Mouse (Mus musculus) testis, postnatal 10 days (tissue): ENCODE data around the gene Acvrl1.

ENCODE experiments used
- DNase-seq: peaks from one replicate; pipeline ENCODE4 v3.0.0; 2021; ENCODE audit warnings: low spot score

The Acvrl1 gene

DNA sequence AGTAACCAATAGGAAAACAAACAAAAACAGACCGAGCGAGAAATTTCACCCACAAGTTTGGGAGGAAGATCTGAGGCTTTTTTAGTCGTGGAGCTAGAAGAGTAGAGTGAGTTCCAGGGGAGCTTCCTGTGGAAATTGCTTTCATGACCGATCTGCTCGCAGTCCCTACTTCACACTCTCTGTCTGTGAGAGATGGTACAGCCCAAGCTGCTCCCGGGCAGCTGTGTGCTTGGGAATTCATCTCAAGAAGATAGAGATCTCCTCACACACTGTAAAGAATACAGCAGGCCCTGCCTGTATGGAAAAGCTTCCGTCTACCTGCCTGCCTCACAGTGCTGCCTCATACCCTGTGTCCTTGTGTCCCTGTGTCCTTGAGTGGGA lies 63.9 kb downstream of the Acvrl1 start:
- DNase-seq: no peak

DNA sequence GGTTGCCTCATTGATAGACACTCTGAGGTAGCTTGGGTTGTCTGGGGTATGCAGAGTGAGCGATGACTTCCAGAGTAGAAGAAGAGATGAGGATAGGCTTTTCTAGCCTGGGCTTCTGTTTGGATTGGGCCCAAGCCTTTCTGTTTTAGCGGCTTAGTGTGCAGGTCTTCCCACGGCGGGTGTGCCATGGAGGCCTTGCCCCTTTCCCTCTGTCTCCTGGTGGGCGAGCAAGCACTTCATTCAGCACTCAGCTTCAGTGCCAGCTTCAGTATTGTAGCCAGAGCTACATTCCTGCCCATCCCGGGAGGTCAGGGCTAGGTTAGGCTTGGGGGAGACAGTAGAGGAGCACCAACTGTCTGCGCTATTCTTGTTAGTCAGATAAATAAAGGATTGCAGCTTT lies 64.3 kb downstream of the Acvrl1 start:
- no peak for DNase-seq

DNA sequence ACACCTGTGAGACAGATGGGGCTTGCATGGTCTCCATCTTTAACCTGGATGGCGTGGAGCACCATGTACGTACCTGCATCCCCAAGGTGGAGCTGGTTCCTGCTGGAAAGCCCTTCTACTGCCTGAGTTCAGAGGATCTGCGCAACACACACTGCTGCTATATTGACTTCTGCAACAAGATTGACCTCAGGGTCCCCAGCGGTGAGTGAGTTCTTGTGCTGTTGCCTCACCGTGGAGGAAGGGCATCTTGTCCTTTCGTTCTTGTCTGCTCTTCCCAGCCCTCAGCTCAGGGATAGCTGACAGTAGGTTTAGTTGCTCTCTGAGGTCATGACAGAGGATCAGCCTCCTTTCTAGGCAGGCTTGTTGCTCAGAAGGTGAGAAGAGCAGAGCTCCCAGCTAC lies 65.6 kb downstream of the Acvrl1 start:
- no peak for DNase-seq
